Mouse (Mus musculus): ENCODE measurements around the gene Cep131.

The Cep131 gene

GRCm38 (mm10) chr11:120092817-120093591 is 6.4 kb upstream of the Cep131 start:
- DNase-seq = no peak

GRCm38 (mm10) chr11:120090661-120091060 is 4.0 kb upstream of the Cep131 start:
- DNase-seq = no peak

GRCm38 (mm10) chr11:120085891-120086627 is 568 bp downstream of the Cep131 start:
- peak; percentile 18 for DNase-seq

- DNase-seq = no peak
Observed at GRCm38 (mm10) chr11:120080282-120080681, 6.3 kb downstream of the Cep131 start.

DNA sequence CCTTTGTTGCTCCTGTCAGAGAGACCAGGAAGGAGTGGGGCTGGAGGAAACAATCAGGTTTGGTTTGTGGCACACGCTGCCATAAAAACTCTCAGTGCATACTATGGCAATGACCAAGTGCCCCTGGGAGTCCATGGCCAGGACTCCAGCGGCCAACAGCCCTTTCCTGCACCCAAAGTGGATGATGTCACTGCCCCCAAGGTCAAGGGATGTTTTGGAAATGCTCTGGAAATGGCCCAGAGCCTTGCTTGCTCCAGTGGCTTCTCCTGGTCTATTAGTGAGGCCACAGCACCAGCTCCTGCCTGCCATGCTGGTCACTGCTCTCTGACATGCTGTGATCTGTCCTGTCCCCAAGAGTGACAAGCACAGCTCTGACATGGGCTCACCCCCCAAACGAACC is 10.4 kb downstream of the Cep131 start:
- no peak for DNase-seq

DNA sequence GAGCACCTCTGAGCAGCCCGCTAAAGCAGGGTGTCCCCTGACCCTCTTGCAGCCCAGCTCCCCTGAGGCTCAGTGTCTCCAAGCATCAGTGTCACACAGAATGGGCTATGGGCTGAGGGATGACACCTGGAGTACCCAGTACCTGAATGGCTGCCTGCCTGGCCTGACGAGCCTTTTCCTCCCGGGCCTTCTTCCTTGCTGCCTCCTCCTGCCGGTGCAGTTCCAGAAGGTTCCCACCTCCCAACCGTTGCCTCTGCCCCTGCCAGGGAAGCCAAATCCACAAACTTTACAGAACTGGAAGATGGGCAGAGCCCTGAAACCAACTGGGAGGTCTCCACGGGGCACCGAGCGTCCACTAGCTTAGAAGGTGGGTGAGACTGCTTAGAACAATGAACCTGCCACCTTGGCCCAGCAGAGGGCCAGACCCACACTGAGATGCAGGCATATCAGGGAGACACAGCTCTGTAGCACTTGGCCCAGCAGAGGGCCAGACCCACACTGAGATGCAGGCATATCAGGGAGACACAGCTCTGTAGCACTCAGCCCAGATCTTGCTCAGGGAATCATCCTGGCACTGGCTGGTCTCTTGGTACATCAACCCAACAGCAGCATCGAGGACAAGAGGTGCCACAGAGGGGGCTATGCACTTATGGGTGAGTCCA is 13.5 kb downstream of the Cep131 start:
- no peak for DNase-seq

GRCm38 (mm10) chr11:120071731-120072320 is 14.8 kb downstream of the Cep131 start:
- no peak for DNase-seq

GRCm38 (mm10) chr11:120071065-120071464 is 15.6 kb downstream of the Cep131 start:
- no peak for DNase-seq

DNA sequence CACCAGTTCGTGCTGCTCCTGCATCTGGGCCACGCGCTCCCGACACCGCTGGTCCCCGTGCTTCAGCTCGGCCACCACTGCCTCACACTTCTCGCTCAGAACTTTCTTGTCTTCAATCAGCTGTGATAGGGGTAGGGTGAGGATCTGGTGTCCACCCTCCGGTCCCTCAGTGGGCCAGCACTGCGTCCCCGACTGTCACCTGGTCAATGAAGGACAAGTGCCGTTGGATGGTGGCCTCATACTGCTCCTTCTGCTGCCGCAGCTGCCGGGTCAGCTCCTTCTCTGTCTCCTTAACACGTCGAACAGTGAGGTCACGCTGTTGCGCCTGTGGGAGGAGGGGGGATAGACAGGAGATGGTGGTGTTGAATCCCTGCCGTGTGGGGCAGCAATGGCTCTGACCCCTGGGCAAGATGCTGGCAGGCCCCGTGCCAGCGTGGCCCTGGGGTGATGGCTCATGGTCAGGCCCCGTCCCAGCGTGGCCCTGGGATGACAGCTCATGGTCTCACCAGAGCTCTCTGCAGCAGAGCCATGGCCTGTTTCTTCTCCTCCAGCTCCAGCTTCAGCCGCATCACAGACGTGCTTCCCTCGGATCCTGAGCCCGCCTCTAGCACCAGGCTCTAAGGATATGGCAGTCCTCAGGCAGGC is 16.2 kb downstream of the Cep131 start:
- DNase-seq = no peak

DNA sequence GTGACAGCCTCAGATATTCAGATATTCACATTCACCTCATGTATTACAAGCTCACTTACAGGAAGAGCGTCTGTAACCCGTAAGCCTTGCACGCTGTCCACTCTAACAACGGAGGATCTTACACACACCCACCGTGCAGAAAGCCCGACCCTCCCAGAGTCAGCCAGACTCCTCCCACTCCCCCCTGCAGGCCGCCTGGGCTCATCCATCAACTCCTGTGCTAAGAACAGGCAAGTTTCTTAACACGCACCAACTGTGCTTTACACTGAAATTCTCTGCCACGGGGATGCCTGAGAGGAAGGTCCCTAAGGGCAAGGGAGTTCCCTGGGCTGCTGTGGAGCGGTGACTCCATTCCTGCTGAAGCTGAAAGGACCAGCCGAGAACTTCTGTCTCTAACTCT is 17.4 kb downstream of the Cep131 start:
- DNase-seq = no peak

DNA sequence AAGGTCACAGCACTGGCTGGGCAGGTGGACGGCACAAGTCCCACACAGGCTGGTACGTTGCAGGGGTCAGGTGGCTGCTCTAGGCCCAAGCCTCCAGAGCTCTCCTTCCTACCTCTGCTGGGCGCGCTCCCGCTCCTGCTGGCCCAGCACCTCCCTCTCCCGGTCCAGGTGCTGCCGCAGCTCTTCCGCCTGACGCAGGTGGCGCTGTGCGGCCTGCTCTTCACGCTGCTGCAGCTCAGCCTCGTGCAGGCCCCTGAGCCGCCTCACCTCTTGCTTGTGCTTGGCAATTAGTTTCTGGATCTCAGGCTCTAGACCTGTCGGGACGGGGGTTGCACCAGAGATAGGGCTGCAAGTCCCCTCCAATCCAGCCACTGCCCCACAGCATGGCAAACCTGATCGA is 18.8 kb downstream of the Cep131 start:
- no peak for DNase-seq

DNA sequence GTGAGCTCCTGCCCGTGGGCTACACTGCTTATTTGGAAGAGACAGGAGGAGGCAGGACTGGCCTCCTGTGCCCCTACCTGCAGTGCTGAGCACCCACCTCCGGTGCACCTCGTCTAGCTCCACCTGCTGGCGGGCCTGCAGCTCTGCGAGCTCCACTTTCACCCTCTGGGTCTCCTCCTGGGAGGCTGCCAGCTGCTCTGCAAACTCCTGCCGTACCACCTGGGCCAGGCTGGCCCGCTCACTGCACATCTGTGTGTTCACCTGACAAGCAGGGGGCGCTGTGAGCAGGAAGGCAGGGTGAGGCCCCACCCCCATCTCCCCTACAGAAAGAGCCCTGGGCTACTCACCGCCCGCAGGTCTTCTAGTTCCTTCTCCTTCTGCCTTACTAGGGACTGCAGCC is 21.3 kb downstream of the Cep131 start:
- DNase-seq = peak; percentile 74

DNA sequence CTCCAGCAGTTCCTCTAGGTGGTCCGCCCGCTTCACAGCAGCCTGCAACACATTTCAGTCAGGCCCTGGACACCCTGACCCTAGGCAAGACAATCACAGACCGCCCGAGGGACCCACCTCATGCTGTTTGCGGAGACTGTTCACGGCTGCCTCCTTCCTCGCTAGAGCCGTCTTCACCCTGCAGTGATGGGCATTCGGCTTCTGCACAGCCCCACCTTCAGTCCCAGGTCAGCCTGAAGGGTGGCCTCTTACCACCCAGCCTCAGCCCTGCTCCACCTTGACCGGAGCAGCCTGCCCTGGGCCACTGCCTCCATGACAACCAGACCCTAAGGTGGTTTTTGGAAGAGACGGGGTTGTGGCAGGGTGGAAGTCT is 22.0 kb downstream of the Cep131 start:
- no peak for DNase-seq

GRCm38 (mm10) chr11:120064006-120064667 is 22.5 kb downstream of the Cep131 start:
- no peak for DNase-seq

DNA sequence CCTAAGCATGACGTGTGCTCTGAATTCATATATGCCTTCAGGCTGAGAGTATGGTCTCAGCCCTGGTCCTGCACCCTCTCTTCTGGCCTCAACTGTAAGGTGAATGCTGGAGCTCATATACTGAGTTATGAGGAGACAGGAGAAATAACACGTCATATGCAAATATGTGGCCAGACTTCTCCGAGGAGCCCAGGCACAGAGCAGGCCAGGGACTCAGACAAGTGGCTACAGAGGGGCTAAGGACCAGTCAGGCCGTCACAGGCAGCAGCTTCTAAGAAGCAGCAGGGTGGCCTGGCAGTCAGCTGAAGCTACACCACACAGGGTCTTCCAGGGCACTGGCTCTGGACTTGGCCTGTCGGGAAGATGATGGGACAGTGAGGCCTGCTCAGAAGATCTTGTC is 23.3 kb downstream of the Cep131 start:
- no peak for DNase-seq

DNA sequence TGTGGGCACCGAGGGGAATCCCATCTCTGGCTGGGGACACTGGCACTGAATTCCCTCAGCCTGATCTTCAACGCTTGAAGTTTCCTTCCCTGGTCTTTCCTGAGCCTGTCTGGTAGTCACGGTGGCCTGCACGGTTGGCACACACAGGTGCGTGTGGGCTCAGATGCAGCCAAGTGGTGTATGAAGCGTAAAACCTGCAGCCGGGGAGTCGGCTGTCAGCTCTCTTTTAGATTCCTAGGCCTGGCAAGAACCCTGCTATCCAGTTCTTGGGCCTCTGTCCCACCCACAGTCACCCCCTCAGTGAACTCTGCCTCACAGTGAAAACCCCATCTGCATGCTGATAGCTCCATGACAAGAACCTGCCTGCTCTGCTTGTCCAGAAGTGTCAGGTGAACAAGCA is 26.0 kb downstream of the Cep131 start:
- no peak for DNase-seq

- no peak for DNase-seq
Observed at GRCm38 (mm10) chr11:120055953-120056732, 30.5 kb downstream of the Cep131 start.

GRCm38 (mm10) chr11:120053846-120054245 is 32.8 kb downstream of the Cep131 start:
- no peak for DNase-seq

GRCm38 (mm10) chr11:120052274-120052673 is 34.4 kb downstream of the Cep131 start:
- DNase-seq = no peak

- DNase-seq = no peak
Observed at GRCm38 (mm10) chr11:120051124-120051811, 35.4 kb downstream of the Cep131 start.

DNA sequence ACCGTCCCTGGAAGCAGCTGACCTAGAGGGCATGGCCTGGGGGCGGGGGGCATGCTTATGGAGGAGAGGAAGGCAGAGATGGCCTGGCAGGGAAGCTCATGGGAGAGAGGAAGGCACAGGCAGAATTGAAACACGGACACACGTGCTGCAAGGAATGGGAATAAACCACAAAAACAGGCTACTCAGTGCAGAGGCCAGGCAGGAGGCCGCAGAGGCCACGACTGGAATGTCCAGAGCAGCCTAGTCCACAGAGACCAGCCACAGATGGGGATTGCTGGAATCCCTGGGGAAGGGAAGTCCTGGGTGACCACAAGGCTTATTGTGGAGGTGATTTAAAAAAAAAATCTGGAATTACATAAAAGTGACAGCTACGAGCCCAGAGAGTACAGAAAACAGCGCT is 37.6 kb downstream of the Cep131 start:
- DNase-seq = no peak

All from lung, postnatal 14 days (tissue).